Mouse (Mus musculus) limb, embryonic 14.5 days (tissue): ENCODE results near the gene Arhgap25. TPM values are rescaled to one million over a fixed set of nuclear protein-coding genes. Genes with fewer than 3 reads are reported as not detected.

ENCODE experiments used
- ATAC-seq: fragments of 200-750 bp; cut with Nextera tagmentation; 2 replicates; pipeline ENCODE4 v1.8.0; 2017; ENCODE audit warnings: low read depth, moderate number of reproducible peaks, moderate TSS enrichment; ENCODE audit not compliant: low FRiP score
- DNase-seq: peaks from one replicate; pipeline ENCODE4 v3.0.0-alpha.2; 2015; ENCODE audit warnings: low spot score
- H3K27ac ChIP-seq: fragments of 300-500 bp; sonication (generic); replicated peaks from 2 replicates; pipeline ENCODE4 v1.5.1; 2014; ENCODE audit warnings: low read depth, mild to moderate bottlenecking, low read length, moderate library complexity, mixed read lengths
- H3K27me3 ChIP-seq: fragments of 300-500 bp; sonication (generic); 2 replicates; pipeline ENCODE4 v1.6.1; 2014; ENCODE audit warnings: low read length, mixed read lengths; ENCODE audit not compliant: control insufficient read depth, insufficient read depth
- H3K36me3 ChIP-seq: fragments of 300-500 bp; sonication (generic); 2 replicates; pipeline ENCODE4 v1.6.1; 2014; ENCODE audit warnings: mild to moderate bottlenecking, low read length, moderate library complexity, mixed read lengths; ENCODE audit not compliant: control insufficient read depth, insufficient read depth
- H3K4me1 ChIP-seq: fragments of 300-500 bp; sonication (generic); 2 replicates; pipeline ENCODE4 v1.6.1; 2014; ENCODE audit warnings: antibody characterized with exemption, low read length, mixed read lengths; ENCODE audit not compliant: control insufficient read depth, insufficient read depth
- H3K4me2 ChIP-seq: fragments of 300-500 bp; sonication (generic); replicated peaks from 2 replicates; pipeline ENCODE4 v1.6.1; 2014; ENCODE audit warnings: low read depth, mild to moderate bottlenecking, low read length, moderate library complexity; ENCODE audit not compliant: severe bottlenecking
- H3K4me3 ChIP-seq: fragments of 300-500 bp; sonication (generic); replicated peaks from 2 replicates; pipeline ENCODE4 v1.5.1; 2014; ENCODE audit warnings: low read length
- H3K9ac ChIP-seq: fragments of 300-500 bp; sonication (generic); 2 replicates; pipeline ENCODE4 v1.6.1; 2014; ENCODE audit warnings: mild to moderate bottlenecking, low read depth, low read length, moderate library complexity; ENCODE audit not compliant: severe bottlenecking
- H3K9me3 ChIP-seq: fragments of 300-500 bp; sonication (generic); 2 replicates; pipeline ENCODE4 v1.6.1; 2016; ENCODE audit warnings: low read length; ENCODE audit not compliant: control insufficient read depth
- POLR2A ChIP-seq: fragments of 200-500 bp; IDR thresholded peaks from 2 replicates; pipeline ENCODE4 v1.8.0; 2012; ENCODE audit warnings: inconsistent platforms, mild to moderate bottlenecking, moderate library complexity, borderline replicate concordance; ENCODE audit not compliant: insufficient read depth, insufficient read length; ENCODE audit errors: extremely low read depth
- WGBS: fragments of 180-500 bp; shearing (Covaris S2); extraction: QIAGEN DNeasy Blood & Tissue Kit; methylation state at CpG from one replicate; pipeline ENCODE4 v1.1.7; 2014; 5-methylcytosine and 5-hydroxymethylcytosine counted together
- polyA plus RNA-seq, 2 experiments: library from polyadenylated mRNA; depleted of rRNA in 1 of 2; stranded (reverse) in 1 of 2; unstranded in 1 of 2; fragments of >200 nt; fragmentation: Nextera tagmentation in 1 of 2; extraction: Ambion mirVana in 1 of 2; gene quantifications; 2 replicates each; pipeline versions ENCODE4 v1.2.1 to v1.2.3; 2012 to 2014

The Arhgap25 gene
- polyA plus RNA-seq, 2 experiments = 3.2 to 6.4 TPM

DNA sequence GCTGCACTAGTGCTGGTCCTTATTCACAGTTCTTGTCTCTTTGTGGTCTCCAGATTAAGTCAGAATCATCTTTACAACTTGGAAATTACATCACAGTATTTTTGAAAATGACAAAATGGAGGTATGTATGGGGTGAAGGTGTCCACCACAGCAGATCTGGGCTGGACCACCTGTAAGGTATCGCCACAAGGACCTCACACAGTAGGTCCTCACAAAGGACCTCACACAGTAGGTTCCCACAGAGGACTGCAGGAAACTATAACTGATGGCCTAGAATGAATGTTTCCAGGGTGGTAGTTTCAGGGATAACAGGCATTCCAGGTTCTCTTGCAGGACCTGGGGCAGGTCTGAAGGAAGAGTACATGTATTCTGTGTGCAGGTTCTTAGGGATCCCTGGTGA, 65.7 kb downstream of the Arhgap25 start:
- DNase-seq (no peak), ATAC-seq (no peak)
- TF ChIP-seq POLR2A = no peak
- Histone ChIP-seq H3K27me3 (no peaks in the 10 kb centered on the region), H3K9me3 (no peaks in the 10 kb centered on the region), H3K36me3 (no peaks in the 10 kb centered on the region), H3K9ac (no peak overlapping the region), H3K27ac (no peak overlapping the region), H3K4me1 (no peaks in the 10 kb centered on the region), H3K4me2 (no peak overlapping the region), H3K4me3 (no peak overlapping the region)
- WGBS = 95% methylated on average over 1 of the region's 1 CpGs

- no peaks in the 10 kb centered on the region for H3K9me3 ChIP-seq
- H3K4me1 ChIP-seq = no peaks in the 10 kb centered on the region
- TF ChIP-seq POLR2A = no peak
- no peaks in the 10 kb centered on the region for H3K36me3 ChIP-seq
- ATAC-seq (no peak), DNase-seq (peak; percentile 53)
- no peak overlapping the region for H3K27ac ChIP-seq
- 6% methylated on average over 12 of the region's 12 CpGs for WGBS
- H3K4me3 ChIP-seq = no peak overlapping the region
- no peaks in the 10 kb centered on the region for H3K27me3 ChIP-seq
- H3K4me2 ChIP-seq = peak overlapping the region; percentile 9; the same call in 1 of the 2 replicates
- no peak overlapping the region for H3K9ac ChIP-seq
Observed at GRCm38 (mm10) chr6:87466221-87466620, 66.8 kb downstream of the Arhgap25 start.

DNA sequence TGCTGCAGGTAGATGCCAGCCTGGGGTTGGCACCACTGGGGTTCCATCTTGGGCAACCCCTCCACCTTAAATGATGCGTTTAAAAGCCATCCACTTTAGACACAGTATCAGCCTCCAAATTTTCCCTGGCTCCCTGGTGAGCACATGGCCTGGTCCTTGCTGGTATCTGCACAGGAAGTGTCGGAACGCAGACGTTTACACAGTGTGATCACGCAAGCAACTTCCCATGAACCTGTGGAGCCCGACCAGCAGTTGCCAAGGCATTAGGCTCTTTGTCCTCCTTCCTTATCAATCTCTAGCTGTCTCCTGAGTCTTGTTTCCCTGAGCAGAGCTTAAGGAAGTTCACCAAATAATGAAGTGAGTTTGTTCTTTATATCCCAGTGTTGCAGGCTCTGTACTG, 77.6 kb downstream of the Arhgap25 start:
- 61% methylated on average over 6 of the region's 6 CpGs for WGBS
- Histone ChIP-seq H3K4me3 (no peak overlapping the region), H3K4me2 (no peak overlapping the region), H3K4me1 (no peaks in the 10 kb centered on the region), H3K9me3 (no peaks in the 10 kb centered on the region), H3K27me3 (no peaks in the 10 kb centered on the region), H3K36me3 (no peaks in the 10 kb centered on the region), H3K9ac (no peak overlapping the region), H3K27ac (no peak overlapping the region)
- DNase-seq = no peak
- TF ChIP-seq POLR2A = no peak
- ATAC-seq = no peak

DNA sequence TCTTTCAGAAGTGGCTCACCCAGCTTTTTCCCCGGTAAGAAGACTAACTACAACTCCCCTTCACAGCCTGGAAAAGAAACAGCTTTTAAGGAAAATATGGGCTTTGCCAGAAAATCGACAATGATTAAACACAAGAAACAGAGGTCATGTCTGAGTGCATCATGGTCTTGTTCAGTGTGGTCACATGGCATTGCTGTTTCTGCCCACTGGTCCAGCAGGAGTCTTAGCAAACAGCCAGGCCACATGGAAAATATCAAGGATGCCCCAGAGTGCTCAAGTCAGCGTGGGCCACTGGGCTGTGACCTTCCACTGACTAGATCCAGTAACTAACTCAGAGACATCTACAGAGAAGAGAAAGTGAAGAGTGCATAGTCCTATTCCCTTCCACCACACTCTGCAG, 81.3 kb downstream of the Arhgap25 start:
- Histone ChIP-seq H3K27ac (no peak overlapping the region), H3K4me1 (no peaks in the 10 kb centered on the region), H3K4me2 (no peak overlapping the region), H3K4me3 (no peak overlapping the region), H3K27me3 (no peaks in the 10 kb centered on the region), H3K9ac (no peak overlapping the region), H3K36me3 (no peaks in the 10 kb centered on the region), H3K9me3 (no peaks in the 10 kb centered on the region)
- 69% methylated on average over 3 of the region's 3 CpGs for WGBS
- DNase-seq = no peak
- TF ChIP-seq POLR2A = no peak
- no peak for ATAC-seq

- Histone ChIP-seq H3K27me3 (no peaks in the 10 kb centered on the region), H3K4me1 (no peaks in the 10 kb centered on the region), H3K9me3 (no peaks in the 10 kb centered on the region), H3K4me3 (no peak overlapping the region), H3K36me3 (no peaks in the 10 kb centered on the region), H3K9ac (no peak overlapping the region), H3K4me2 (no peak overlapping the region), H3K27ac (no peak overlapping the region)
- no peak for ATAC-seq
- 70% methylated on average over 3 of the region's 3 CpGs for WGBS
- DNase-seq = no peak
- no peak for TF ChIP-seq POLR2A
Observed at GRCm38 (mm10) chr6:87451016-87451415, 82.0 kb downstream of the Arhgap25 start.

DNA sequence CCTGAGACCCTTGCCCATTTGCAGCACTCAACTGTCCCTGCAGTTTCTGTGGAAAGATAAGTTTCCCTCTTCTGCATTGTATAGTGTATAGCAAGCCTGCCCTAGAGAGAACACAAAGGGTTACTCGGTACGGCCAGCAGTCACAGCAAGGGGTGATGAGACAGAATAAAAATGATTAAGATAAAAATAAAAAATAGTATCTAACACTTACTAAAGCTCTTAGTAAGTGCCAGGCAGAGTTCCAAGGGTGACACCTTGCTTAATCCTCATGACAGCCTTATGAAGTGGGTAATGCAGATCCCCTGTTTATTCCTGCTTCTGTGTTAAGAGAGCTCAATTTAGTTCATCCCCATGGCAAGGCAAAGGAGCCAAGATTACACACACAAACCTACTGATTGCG, 83.5 kb downstream of the Arhgap25 start:
- H3K9me3 ChIP-seq = no peaks in the 10 kb centered on the region
- no peak for TF ChIP-seq POLR2A
- no peak overlapping the region for H3K27ac ChIP-seq
- no peak for DNase-seq
- H3K9ac ChIP-seq = no peak overlapping the region
- no peaks in the 10 kb centered on the region for H3K36me3 ChIP-seq
- 78% methylated on average over 3 of the region's 3 CpGs for WGBS
- no peak for ATAC-seq
- no peak overlapping the region for H3K4me2 ChIP-seq
- H3K4me3 ChIP-seq = no peak overlapping the region
- H3K27me3 ChIP-seq = no peaks in the 10 kb centered on the region
- H3K4me1 ChIP-seq = no peaks in the 10 kb centered on the region
